Mouse (Mus musculus): ENCODE results near the gene Fkbp6. TPM values are rescaled to one million over a fixed set of nuclear protein-coding genes. Genes with fewer than 3 reads are reported as not detected.
A peak's percentile ranks its signal among the peaks of the same experiment; 100 is the strongest.

Gene Fkbp6
- total and polyA plus RNA-seq, 2 experiments from 2014 or later, result 0.36 to 0.49 TPM

- Histone ChIP-seq H3K27ac (ENCODE audit: low read depth, low read length) (no peak overlapping the region), H3K9me3 (ENCODE audit: low read length) (no peaks in the 10 kb centered on the region), H3K27me3 (ENCODE audit: insufficient read depth, low read length) (no peaks in the 10 kb centered on the region), H3K9ac (replicated peaks; ENCODE audit: low read length, poor library complexity, severe bottlenecking) (no peak overlapping the region), H3K4me2 (ENCODE audit: low read depth, low read length, poor library complexity, severe bottlenecking) (no peak overlapping the region), H3K4me3 (ENCODE audit: low read depth, low read length) (no peak overlapping the region), H3K36me3 (ENCODE audit: insufficient read depth, low read length) (no peaks in the 10 kb centered on the region), H3K4me1 (ENCODE audit: insufficient read depth, low read length) (no peaks in the 10 kb centered on the region)
- DNase-seq (ENCODE audit: low spot score) (no peak), ATAC-seq (ENCODE audit: low FRiP score) (no peak)
- 91% methylated on average over 2 of the region's 2 CpGs for WGBS
- TF ChIP-seq CTCF (IDR thresholded peaks at IDR 0.05), result no peak
These were observed 9.9 kb upstream of the Fkbp6 start for GRCm38 (mm10) chr5:135359772-135360171.

DNA sequence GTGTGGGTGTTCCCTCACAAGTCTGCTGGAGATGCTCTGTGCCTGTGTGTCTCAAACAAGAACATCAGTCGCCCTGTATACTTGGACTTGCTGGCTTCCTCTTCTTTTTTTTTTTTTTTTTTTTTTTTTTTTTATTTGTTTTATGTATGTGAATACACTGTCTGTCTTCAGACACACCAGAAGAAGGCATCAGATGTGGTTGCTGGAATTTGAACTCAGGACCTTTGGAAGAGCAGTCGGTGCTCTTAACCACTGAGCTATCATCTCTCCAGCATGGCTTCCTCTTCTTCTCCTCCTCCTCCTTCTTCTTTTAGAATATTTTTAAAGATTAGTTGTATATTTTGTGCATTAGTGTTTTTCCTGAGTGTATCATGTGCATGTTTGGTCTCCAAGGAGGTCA is 7.7 kb upstream of the Fkbp6 start:
- H3K36me3 ChIP-seq (ENCODE audit: insufficient read depth, low read length), result no peaks in the 10 kb centered on the region
- H3K9me3 ChIP-seq (ENCODE audit: low read length), result no peaks in the 10 kb centered on the region
- H3K4me2 ChIP-seq (ENCODE audit: low read depth, low read length, poor library complexity, severe bottlenecking), result no peak overlapping the region
- no peak overlapping the region for H3K27ac ChIP-seq (ENCODE audit: low read depth, low read length)
- 89% methylated on average over 2 of the region's 2 CpGs for WGBS
- no peak overlapping the region for H3K9ac ChIP-seq (replicated peaks; ENCODE audit: low read length, poor library complexity, severe bottlenecking)
- DNase-seq (ENCODE audit: low spot score) (no peak), ATAC-seq (ENCODE audit: low FRiP score) (no peak)
- no peak overlapping the region for H3K4me3 ChIP-seq (ENCODE audit: low read depth, low read length)
- TF ChIP-seq CTCF (IDR thresholded peaks at IDR 0.05), result no peak
- H3K4me1 ChIP-seq (ENCODE audit: insufficient read depth, low read length), result no peaks in the 10 kb centered on the region
- peaks cover 9% of the 10 kb centered on the region; the same call in 1 of the 2 replicates for H3K27me3 ChIP-seq (ENCODE audit: insufficient read depth, low read length)

DNA sequence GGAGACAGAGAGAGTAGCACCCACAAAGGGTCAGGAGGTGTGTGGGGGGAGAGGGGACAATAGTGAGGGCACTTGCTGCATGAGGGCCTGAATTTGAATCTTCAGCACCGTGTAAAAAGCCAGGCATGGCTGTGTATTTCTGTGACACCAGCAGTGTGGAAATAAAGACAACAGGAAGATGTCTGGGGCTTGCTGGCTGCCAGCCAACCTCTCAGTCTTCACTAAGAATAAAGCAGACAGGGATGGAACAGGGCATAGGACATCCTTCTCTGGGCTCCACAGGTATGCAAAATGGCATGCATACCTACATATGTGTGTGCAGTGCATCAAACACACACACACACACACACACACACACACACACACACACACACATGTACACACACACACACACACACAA is 6.2 kb upstream of the Fkbp6 start:
- H3K9me3 ChIP-seq (ENCODE audit: low read length), result no peaks in the 10 kb centered on the region
- no peak overlapping the region for H3K9ac ChIP-seq (replicated peaks; ENCODE audit: low read length, poor library complexity, severe bottlenecking)
- H3K4me3 ChIP-seq (ENCODE audit: low read depth, low read length), result no peak overlapping the region
- H3K36me3 ChIP-seq (ENCODE audit: insufficient read depth, low read length), result no peaks in the 10 kb centered on the region
- peaks cover 9% of the 10 kb centered on the region; the same call in 1 of the 2 replicates for H3K27me3 ChIP-seq (ENCODE audit: insufficient read depth, low read length)
- 46% methylated on average over 1 of the region's 1 CpGs for WGBS
- TF ChIP-seq CTCF (IDR thresholded peaks at IDR 0.05), result no peak
- H3K4me2 ChIP-seq (ENCODE audit: low read depth, low read length, poor library complexity, severe bottlenecking), result no peak overlapping the region
- H3K4me1 ChIP-seq (ENCODE audit: insufficient read depth, low read length), result no peaks in the 10 kb centered on the region
- no peak overlapping the region for H3K27ac ChIP-seq (ENCODE audit: low read depth, low read length)
- ATAC-seq (ENCODE audit: low FRiP score) (no peak), DNase-seq (ENCODE audit: low spot score) (no peak)

- ATAC-seq (ENCODE audit: low FRiP score) (no peak), DNase-seq (ENCODE audit: low spot score) (no peak)
- Histone ChIP-seq H3K27me3 (ENCODE audit: insufficient read depth, low read length) (peaks cover 9% of the 10 kb centered on the region; the same call in 1 of the 2 replicates), H3K4me3 (ENCODE audit: low read depth, low read length) (no peak overlapping the region), H3K4me1 (ENCODE audit: insufficient read depth, low read length) (no peaks in the 10 kb centered on the region), H3K36me3 (ENCODE audit: insufficient read depth, low read length) (no peaks in the 10 kb centered on the region), H3K9me3 (ENCODE audit: low read length) (no peaks in the 10 kb centered on the region; the same call in 1 of the 2 replicates), H3K27ac (ENCODE audit: low read depth, low read length) (no peak overlapping the region), H3K9ac (replicated peaks; ENCODE audit: low read length, poor library complexity, severe bottlenecking) (no peak overlapping the region), H3K4me2 (ENCODE audit: low read depth, low read length, poor library complexity, severe bottlenecking) (no peak overlapping the region)
- 25% methylated on average over 15 of the region's 20 CpGs for WGBS
- peak; percentile 43 for TF ChIP-seq CTCF (IDR thresholded peaks at IDR 0.05)
These were observed 3.7 kb upstream of the Fkbp6 start for GRCm38 (mm10) chr5:135353564-135353963.

DNA sequence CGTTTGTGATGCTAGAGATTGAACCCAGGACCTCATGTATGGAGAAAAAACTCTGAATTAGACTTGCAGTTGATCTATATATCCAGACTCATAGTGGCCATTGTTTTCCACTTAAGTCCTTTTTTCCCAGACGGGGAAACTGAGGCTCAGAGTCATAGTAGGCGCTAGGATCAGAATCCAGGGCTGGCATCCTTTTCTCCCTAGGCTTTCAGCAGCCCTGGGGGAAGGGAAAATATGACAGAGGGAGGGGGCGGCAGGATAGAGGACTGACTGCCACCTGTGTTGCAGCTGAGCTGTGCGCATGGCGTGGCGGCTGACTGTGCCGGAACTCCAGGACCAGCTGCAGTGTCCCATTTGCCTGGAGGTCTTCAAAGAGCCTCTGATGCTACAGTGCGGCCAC is 3.2 kb upstream of the Fkbp6 start, which contains the start of gene Trim50:
TSS of gene Trim50 (plus strand) at position 301 of the 400 bp plus-strand sequence.
- ATAC-seq (ENCODE audit: low FRiP score) (no peak), DNase-seq (ENCODE audit: low spot score) (no peak)
- no peak within 1 kb of the TSS for H3K4me2 ChIP-seq (ENCODE audit: low read depth, low read length, poor library complexity, severe bottlenecking)
- H3K4me3 ChIP-seq (ENCODE audit: low read depth, low read length), result no peak within 1 kb of the TSS
- H3K9ac ChIP-seq (replicated peaks; ENCODE audit: low read length, poor library complexity, severe bottlenecking), result no peak within 1 kb of the TSS
- H3K36me3 ChIP-seq (ENCODE audit: insufficient read depth, low read length), result no peaks in the 10 kb centered on the region
- no peak for TF ChIP-seq CTCF (IDR thresholded peaks at IDR 0.05)
- no peak within 1 kb of the TSS for H3K27ac ChIP-seq (ENCODE audit: low read depth, low read length)
- H3K4me1 ChIP-seq (ENCODE audit: insufficient read depth, low read length), result no peaks in the 10 kb centered on the region
- no peaks in the 10 kb centered on the region; the same call in 1 of the 2 replicates for H3K9me3 ChIP-seq (ENCODE audit: low read length)
- peaks cover 9% of the 10 kb centered on the region; the same call in 1 of the 2 replicates for H3K27me3 ChIP-seq (ENCODE audit: insufficient read depth, low read length)
- 58% methylated on average over 9 of the region's 9 CpGs for WGBS

- WGBS, result 90% methylated on average over 13 of the region's 13 CpGs
- no peak for DNase-seq (ENCODE audit: low spot score)
These were observed 1.8 kb upstream of the Fkbp6 start for GRCm38 (mm10) chr5:135351606-135352005.

More at GRCm38 (mm10) chr5:135351606-135352005, 1.8 kb upstream of the Fkbp6 start:
- Histone ChIP-seq H3K36me3 (ENCODE audit: insufficient read depth, low read length) (no peaks in the 10 kb centered on the region), H3K4me2 (ENCODE audit: low read depth, low read length, poor library complexity, severe bottlenecking) (no peak overlapping the region), H3K9ac (replicated peaks; ENCODE audit: low read length, poor library complexity, severe bottlenecking) (no peak overlapping the region), H3K4me3 (ENCODE audit: low read depth, low read length) (no peak overlapping the region), H3K4me1 (ENCODE audit: insufficient read depth, low read length) (no peaks in the 10 kb centered on the region), H3K9me3 (ENCODE audit: low read length) (no peaks in the 10 kb centered on the region; the same call in 1 of the 2 replicates), H3K27ac (ENCODE audit: low read depth, low read length) (no peak overlapping the region), H3K27me3 (ENCODE audit: insufficient read depth, low read length) (peaks cover 9% of the 10 kb centered on the region; the same call in 1 of the 2 replicates)
- no peak for ATAC-seq (ENCODE audit: low FRiP score)
- TF ChIP-seq CTCF (IDR thresholded peaks at IDR 0.05), result no peak

Measured in midbrain, postnatal 0 days (tissue).